Mouse (Mus musculus) heart, embryonic 15.5 days (tissue): ENCODE measurements around the gene Rcbtb2. TPM values are rescaled to one million over a fixed set of nuclear protein-coding genes. Genes with fewer than 3 reads are reported as not detected.
A peak's percentile ranks its signal among the peaks of the same experiment; 100 is the strongest.
"Not testable (repeated sequence)": the region's sequence is repeated elsewhere in the genome, so short reads cannot be mapped to it uniquely, and the experiment has no call there.

Source experiments
- ATAC-seq: fragments of 200-750 bp; cut with Nextera tagmentation; replicated peaks from 2 replicates; pipeline ENCODE4 v1.8.0; 2017; ENCODE audit warnings: low read depth, moderate TSS enrichment; ENCODE audit not compliant: insufficient number of reproducible peaks, insufficient read depth, low FRiP score
- H3K27ac ChIP-seq: fragments of 300-500 bp; sonication (generic); 2 replicates; pipeline ENCODE4 v1.5.1; 2015; ENCODE audit warnings: mild to moderate bottlenecking, inconsistent platforms
- H3K27me3 ChIP-seq: fragments of 300-500 bp; sonication (generic); 2 replicates; pipeline ENCODE4 v1.6.1; 2015; ENCODE audit warnings: inconsistent platforms
- H3K36me3 ChIP-seq: fragments of 300-500 bp; sonication (generic); 2 replicates; pipeline ENCODE4 v1.6.1; 2015; ENCODE audit warnings: mild to moderate bottlenecking, inconsistent platforms
- H3K4me1 ChIP-seq: fragments of 300-500 bp; sonication (generic); replicated peaks from 2 replicates; pipeline ENCODE4 v1.6.1; 2015; ENCODE audit warnings: inconsistent platforms
- H3K4me2 ChIP-seq: fragments of 300-500 bp; sonication (generic); 2 replicates; pipeline ENCODE4 v1.6.1; 2015; ENCODE audit warnings: inconsistent platforms, mild to moderate bottlenecking, moderate library complexity
- H3K4me3 ChIP-seq: fragments of 300-500 bp; sonication (generic); 2 replicates; pipeline ENCODE4 v1.5.1; 2015; ENCODE audit warnings: mild to moderate bottlenecking, inconsistent platforms
- H3K9ac ChIP-seq: fragments of 300-500 bp; sonication (generic); 2 replicates; pipeline ENCODE4 v1.6.1; 2015; ENCODE audit warnings: mild to moderate bottlenecking, inconsistent platforms
- H3K9me3 ChIP-seq: fragments of 300-500 bp; sonication (generic); replicated peaks from 2 replicates; pipeline ENCODE4 v1.6.1; 2016; ENCODE audit warnings: inconsistent platforms
- WGBS: fragments of 180-500 bp; shearing (Covaris S2); methylation state at CpG from one replicate; pipeline ENCODE4 v1.1.7; 2015; ENCODE audit warnings: mixed read lengths; 5-methylcytosine and 5-hydroxymethylcytosine counted together
- polyA plus RNA-seq: library from polyadenylated mRNA; unstranded; fragments of >200 nt; fragmentation: Nextera tagmentation; extraction: Ambion mirVana; gene quantifications from 2 replicates; pipeline ENCODE4 v1.2.1, GENCODE M21; 2015

Rcbtb2 gene
- polyA plus RNA-seq = 62.0 and 68.1 TPM in 2 replicates

- Histone ChIP-seq H3K4me3 (no peak within 1 kb of the TSS), H3K9ac (no peak within 1 kb of the TSS), H3K27ac (peak within 1 kb of the TSS; percentile 40), H3K27me3 (no peaks in the 10 kb centered on the region), H3K36me3 (no peaks in the 10 kb centered on the region), H3K9me3 (no peaks in the 10 kb centered on the region), H3K4me2 (no peak within 1 kb of the TSS), H3K4me1 (0 out of 2 replicates have a peak, but pooled peaks cover 2% of the 10 kb centered on the region)
- WGBS = 58% methylated on average over 4 of the region's 4 CpGs
- ATAC-seq = no peak
Measured at GRCm38 (mm10) chr14:73122923-73123278, at the start of gene Rcbtb2. Rcbtb2 (plus strand) TSS chr14:73123037.

- Histone ChIP-seq H3K36me3 (no peaks in the 10 kb centered on the region), H3K4me3 (no peak overlapping the region), H3K27me3 (no peaks in the 10 kb centered on the region), H3K27ac (no peak overlapping the region), H3K9me3 (no peaks in the 10 kb centered on the region), H3K4me1 (no peaks in the 10 kb centered on the region), H3K9ac (no peak overlapping the region), H3K4me2 (no peak overlapping the region)
- WGBS = 76% methylated on average over 2 of the region's 2 CpGs
- ATAC-seq = no peak
Measured at GRCm38 (mm10) chr14:73083563-73083962, 39.3 kb upstream of the Rcbtb2 start.

- no peak overlapping the region for H3K9ac ChIP-seq
- no peaks in the 10 kb centered on the region for H3K9me3 ChIP-seq
- no peaks in the 10 kb centered on the region for H3K27me3 ChIP-seq
- no peak for ATAC-seq
- no peaks in the 10 kb centered on the region for H3K36me3 ChIP-seq
- 58% methylated on average over 3 of the region's 3 CpGs for WGBS
- no peak overlapping the region for H3K27ac ChIP-seq
- H3K4me1 ChIP-seq = no peaks in the 10 kb centered on the region
- H3K4me2 ChIP-seq = no peak overlapping the region
- no peak overlapping the region for H3K4me3 ChIP-seq
Measured at GRCm38 (mm10) chr14:73086425-73086824, 36.4 kb upstream of the Rcbtb2 start.

DNA sequence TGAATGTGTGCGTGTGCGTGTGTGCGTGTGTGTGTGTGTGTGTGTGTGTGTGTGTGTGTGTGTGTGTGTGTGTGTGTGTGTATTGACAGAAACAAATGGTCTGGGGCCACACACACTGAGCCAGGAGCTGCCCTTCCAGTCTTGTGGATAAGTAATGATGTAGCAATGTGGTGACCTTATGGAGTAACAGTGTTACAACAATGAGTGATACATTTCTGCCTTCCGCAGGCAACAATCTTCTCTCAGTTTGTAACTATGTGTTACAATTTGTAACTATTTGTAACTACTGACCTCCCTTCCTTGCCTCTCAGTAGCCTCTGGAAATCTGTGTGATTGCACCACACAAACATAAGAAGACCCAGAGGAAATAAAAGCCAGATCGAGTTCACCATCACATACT is 35.6 kb upstream of the Rcbtb2 start:
- 70% methylated on average over 5 of the region's 5 CpGs for WGBS
- Histone ChIP-seq H3K9me3 (no peaks in the 10 kb centered on the region), H3K27ac (no peak overlapping the region), H3K36me3 (no peaks in the 10 kb centered on the region), H3K9ac (no peak overlapping the region), H3K4me2 (no peak overlapping the region), H3K4me1 (no peaks in the 10 kb centered on the region), H3K27me3 (no peaks in the 10 kb centered on the region), H3K4me3 (no peak overlapping the region)
- ATAC-seq = no peak

- no peak for ATAC-seq
Measured at GRCm38 (mm10) chr14:73087746-73088145, 35.1 kb upstream of the Rcbtb2 start.

DNA sequence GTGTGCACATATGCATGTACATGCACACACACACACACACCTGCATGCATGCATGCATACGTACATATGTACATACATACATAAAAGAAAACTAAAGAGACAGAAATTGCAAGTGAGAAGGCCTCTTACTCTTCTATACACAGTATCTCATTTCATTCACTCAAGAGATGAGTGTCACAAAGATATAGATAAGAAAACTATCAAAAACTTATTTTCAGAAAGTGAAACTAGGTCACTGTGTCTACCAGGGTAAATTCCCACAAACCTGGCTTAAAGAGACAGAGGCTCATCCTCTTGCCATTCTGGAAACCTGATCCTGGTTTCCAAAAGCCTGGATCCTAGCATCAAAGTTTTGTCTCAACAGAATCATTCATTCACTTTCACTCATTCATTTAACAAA is 34.6 kb upstream of the Rcbtb2 start:
- WGBS = 82% methylated on average over 1 of the region's 1 CpGs
- no peak overlapping the region for H3K4me3 ChIP-seq

More at GRCm38 (mm10) chr14:73087746-73088145, 35.1 kb upstream of the Rcbtb2 start:
- no peak overlapping the region for H3K4me2 ChIP-seq
- H3K27me3 ChIP-seq = no peaks in the 10 kb centered on the region
- no peak overlapping the region for H3K4me3 ChIP-seq
- no peak overlapping the region for H3K27ac ChIP-seq
- no peaks in the 10 kb centered on the region for H3K36me3 ChIP-seq
- 75% methylated on average over 5 of the region's 5 CpGs for WGBS
- no peaks in the 10 kb centered on the region for H3K9me3 ChIP-seq
- no peaks in the 10 kb centered on the region for H3K4me1 ChIP-seq
- no peak overlapping the region for H3K9ac ChIP-seq

GRCm38 (mm10) chr14:73092871-73093270 is 30.0 kb upstream of the Rcbtb2 start:
- Histone ChIP-seq H3K4me1 (no peaks in the 10 kb centered on the region), H3K27ac (no peak overlapping the region), H3K4me2 (no peak overlapping the region), H3K4me3 (no peak overlapping the region), H3K9ac (no peak overlapping the region), H3K9me3 (no peaks in the 10 kb centered on the region), H3K27me3 (0 out of 2 replicates have a peak, but pooled peaks cover 2% of the 10 kb centered on the region), H3K36me3 (no peaks in the 10 kb centered on the region)
- WGBS = 75% methylated on average over 3 of the region's 3 CpGs
- no peak for ATAC-seq

More for the DNA sequence above, 34.6 kb upstream of the Rcbtb2 start:
- no peak for ATAC-seq
- H3K27me3 ChIP-seq = no peaks in the 10 kb centered on the region
- H3K36me3 ChIP-seq = no peaks in the 10 kb centered on the region
- H3K27ac ChIP-seq = no peak overlapping the region
- H3K9me3 ChIP-seq = no peaks in the 10 kb centered on the region
- H3K4me2 ChIP-seq = no peak overlapping the region
- no peak overlapping the region for H3K9ac ChIP-seq
- no peaks in the 10 kb centered on the region for H3K4me1 ChIP-seq

DNA sequence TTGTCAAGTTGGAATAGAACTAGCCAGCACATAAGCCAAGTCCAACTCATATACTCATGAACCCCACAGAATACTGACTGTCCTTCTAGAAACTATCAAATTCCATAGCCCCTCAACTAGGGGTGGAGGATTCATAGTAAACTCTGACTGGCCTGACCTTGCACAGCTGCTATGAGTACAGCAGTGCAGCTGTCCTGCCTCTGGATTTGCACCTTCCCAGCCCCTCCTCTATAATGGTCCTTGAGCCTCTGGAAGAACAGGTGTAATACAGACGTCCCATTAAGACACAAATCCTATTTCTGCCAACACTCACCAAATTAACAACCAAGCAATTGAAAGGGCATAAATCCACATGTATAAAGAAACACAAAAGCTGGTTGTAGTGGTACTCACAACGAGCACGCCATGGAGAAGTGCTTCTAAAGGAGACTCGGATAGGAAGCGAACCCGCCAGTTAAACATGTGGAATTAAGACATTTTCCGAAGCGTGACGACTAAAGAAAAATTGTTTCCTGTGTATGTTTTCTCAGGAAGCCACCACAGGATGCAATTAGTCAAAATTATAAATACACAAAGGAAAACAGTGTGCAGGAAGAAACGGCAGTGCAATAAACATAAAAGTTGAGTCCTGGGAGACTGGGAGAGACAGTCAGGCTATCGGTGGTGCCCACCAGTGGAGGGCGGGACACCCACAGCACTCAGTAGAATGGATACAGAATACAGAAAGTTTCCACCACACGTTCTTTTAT is 27.9 kb upstream of the Rcbtb2 start:
- Histone ChIP-seq H3K36me3 (no peaks in the 10 kb centered on the region), H3K9ac (no peak overlapping the region), H3K9me3 (no peaks in the 10 kb centered on the region), H3K4me3 (no peak overlapping the region), H3K4me2 (no peak overlapping the region), H3K27me3 (0 out of 2 replicates have a peak, but pooled peaks cover 4% of the 10 kb centered on the region), H3K27ac (no peak overlapping the region), H3K4me1 (no peaks in the 10 kb centered on the region)
- WGBS = 66% methylated on average over 13 of the region's 13 CpGs
- ATAC-seq = no peak

GRCm38 (mm10) chr14:73098677-73099387 is 24.0 kb upstream of the Rcbtb2 start:
- H3K9ac ChIP-seq = no peak overlapping the region
- H3K27ac ChIP-seq = no peak overlapping the region
- ATAC-seq = no peak
- H3K4me3 ChIP-seq = no peak overlapping the region
- no peak overlapping the region for H3K4me2 ChIP-seq
- no peaks in the 10 kb centered on the region for H3K4me1 ChIP-seq
- no peaks in the 10 kb centered on the region for H3K9me3 ChIP-seq
- H3K27me3 ChIP-seq = peaks cover 23% of the 10 kb centered on the region
- H3K36me3 ChIP-seq = no peaks in the 10 kb centered on the region
- 34% methylated on average over 10 of the region's 10 CpGs for WGBS

DNA sequence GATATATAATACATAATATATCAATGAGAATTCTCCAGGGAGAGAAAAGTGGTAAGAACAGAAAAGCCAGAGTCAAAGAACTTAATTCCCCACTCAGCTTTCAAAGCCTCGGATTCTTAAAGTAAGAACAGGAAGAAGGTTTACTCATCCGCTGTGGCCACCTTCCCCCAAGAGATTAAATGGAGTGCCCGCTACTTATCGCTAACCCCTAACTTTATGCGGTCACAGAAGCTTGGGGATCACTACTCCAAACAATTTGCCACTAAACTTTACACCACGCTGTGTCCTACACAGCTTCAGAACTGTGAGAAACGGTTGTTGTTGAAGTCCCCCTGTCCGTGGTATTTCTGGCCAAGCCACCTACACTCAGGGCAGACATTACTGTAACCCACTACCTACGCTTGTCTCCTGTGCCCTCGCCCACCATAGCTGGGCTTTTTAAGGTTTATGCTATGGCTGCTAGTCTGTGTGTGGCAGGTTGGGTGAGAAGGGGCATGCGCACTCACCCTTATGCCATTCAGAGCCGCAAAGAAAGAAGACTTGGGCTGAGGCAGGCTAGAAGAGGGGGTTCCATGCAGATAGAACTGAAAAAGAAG is 20.5 kb upstream of the Rcbtb2 start:
- no peak overlapping the region for H3K9ac ChIP-seq
- 44% methylated on average over 12 of the region's 12 CpGs for WGBS
- H3K27ac ChIP-seq = no peak overlapping the region
- H3K9me3 ChIP-seq = no peaks in the 10 kb centered on the region
- H3K4me1 ChIP-seq = no peaks in the 10 kb centered on the region
- ATAC-seq = no peak
- H3K4me3 ChIP-seq = no peak overlapping the region
- H3K27me3 ChIP-seq = peaks cover 28% of the 10 kb centered on the region
- no peak overlapping the region for H3K4me2 ChIP-seq
- no peaks in the 10 kb centered on the region for H3K36me3 ChIP-seq

GRCm38 (mm10) chr14:73102986-73103385 is 19.9 kb upstream of the Rcbtb2 start:
- H3K4me1 ChIP-seq, H3K9ac ChIP-seq, H3K27ac ChIP-seq, H3K36me3 ChIP-seq, H3K4me3 ChIP-seq, ATAC-seq, H3K4me2 ChIP-seq, H3K9me3 ChIP-seq: not testable (repeated sequence)
- H3K27me3 ChIP-seq = peaks cover 25% of the 10 kb centered on the region
- WGBS = 28% methylated on average over 4 of the region's 4 CpGs
